Mouse (Mus musculus): ENCODE measurements around the gene Zfp239. TPM values are rescaled to one million over a fixed set of nuclear protein-coding genes. Genes with fewer than 3 reads are reported as not detected.

Gene Zfp239
- polyA plus RNA-seq, 1 experiment: 19.8 TPM

- 22% methylated on average over 3 of the region's 3 CpGs for WGBS
- peak overlapping the region; percentile 80 for H3K4me3 ChIP-seq (replicated peaks; ENCODE audit: insufficient read depth, low read depth, low read length)
- peak in 1 of 2 experiments; percentile 26 for DNase-seq
- no peaks in the 10 kb centered on the region for H3K27me3 ChIP-seq (ENCODE audit: control insufficient read depth, insufficient read depth, low read length)
- H3K4me1 ChIP-seq (ENCODE audit: control insufficient read depth, insufficient read depth, low read length): no peaks in the 10 kb centered on the region; the same call in 1 of the 2 replicates
- TF ChIP-seq POLR2A (IDR thresholded peaks at IDR 0.05; ENCODE audit: borderline replicate concordance, insufficient read depth, low read length) (no peak), CTCF (IDR thresholded peaks at IDR 0.05; ENCODE audit: borderline replicate concordance, insufficient read depth, low read depth, low read length) (no peak)
- H3K27ac ChIP-seq (ENCODE audit: insufficient read depth, low read length): no peak overlapping the region; the same call in 1 of the 2 replicates
Measured at GRCm38 (mm10) chr6:117880394-117880838, 18.5 kb downstream of the Zfp239 start.

- Histone ChIP-seq H3K27ac (ENCODE audit: insufficient read depth, low read length) (no peak overlapping the region), H3K27me3 (ENCODE audit: control insufficient read depth, insufficient read depth, low read length) (no peaks in the 10 kb centered on the region), H3K4me3 (replicated peaks; ENCODE audit: insufficient read depth, low read depth, low read length) (no peak overlapping the region), H3K4me1 (ENCODE audit: control insufficient read depth, insufficient read depth, low read length) (no peaks in the 10 kb centered on the region; the same call in 1 of the 2 replicates)
- TF ChIP-seq CTCF (IDR thresholded peaks at IDR 0.05; ENCODE audit: borderline replicate concordance, insufficient read depth, low read depth, low read length) (no peak), POLR2A (IDR thresholded peaks at IDR 0.05; ENCODE audit: borderline replicate concordance, insufficient read depth, low read length) (no peak)
- 62% methylated on average over 7 of the region's 7 CpGs for WGBS
- DNase-seq: no peak
Measured at GRCm38 (mm10) chr6:117881229-117881628, 19.3 kb downstream of the Zfp239 start.

- H3K27ac ChIP-seq (ENCODE audit: insufficient read depth, low read length): no peak overlapping the region
- no peak for DNase-seq
- WGBS: 77% methylated on average over 7 of the region's 7 CpGs
- no peaks in the 10 kb centered on the region; the same call in 1 of the 2 replicates for H3K4me1 ChIP-seq (ENCODE audit: control insufficient read depth, insufficient read depth, low read length)
- TF ChIP-seq CTCF (IDR thresholded peaks at IDR 0.05; ENCODE audit: borderline replicate concordance, insufficient read depth, low read depth, low read length) (no peak), POLR2A (IDR thresholded peaks at IDR 0.05; ENCODE audit: borderline replicate concordance, insufficient read depth, low read length) (no peak)
- no peak overlapping the region for H3K4me3 ChIP-seq (replicated peaks; ENCODE audit: insufficient read depth, low read depth, low read length)
- no peaks in the 10 kb centered on the region for H3K27me3 ChIP-seq (ENCODE audit: control insufficient read depth, insufficient read depth, low read length)
Measured at GRCm38 (mm10) chr6:117881997-117882396, 20.1 kb downstream of the Zfp239 start.

- H3K27ac ChIP-seq (ENCODE audit: insufficient read depth, low read length): no peak overlapping the region
- WGBS: 91% methylated on average over 2 of the region's 2 CpGs
- no peak for TF ChIP-seq CTCF (IDR thresholded peaks at IDR 0.05; ENCODE audit: borderline replicate concordance, insufficient read depth, low read depth, low read length)
- TF ChIP-seq POLR2A (IDR thresholded peaks at IDR 0.05; ENCODE audit: borderline replicate concordance, insufficient read depth, low read length): no peak
- no peaks in the 10 kb centered on the region; the same call in 1 of the 2 replicates for H3K27me3 ChIP-seq (ENCODE audit: control insufficient read depth, insufficient read depth, low read length)
- H3K4me3 ChIP-seq (replicated peaks; ENCODE audit: insufficient read depth, low read depth, low read length): no peak overlapping the region
- no peaks in the 10 kb centered on the region for H3K4me1 ChIP-seq (ENCODE audit: control insufficient read depth, insufficient read depth, low read length)
- DNase-seq: no peak
Measured at GRCm38 (mm10) chr6:117885943-117886342, 24.0 kb downstream of the Zfp239 start.

- TF ChIP-seq CTCF (IDR thresholded peaks at IDR 0.05; ENCODE audit: borderline replicate concordance, insufficient read depth, low read depth, low read length) (no peak), POLR2A (IDR thresholded peaks at IDR 0.05; ENCODE audit: borderline replicate concordance, insufficient read depth, low read length) (no peak)
- 50% methylated on average over 1 of the region's 1 CpGs for WGBS
- Histone ChIP-seq H3K4me3 (replicated peaks; ENCODE audit: insufficient read depth, low read depth, low read length) (no peak overlapping the region), H3K27me3 (ENCODE audit: control insufficient read depth, insufficient read depth, low read length) (no peaks in the 10 kb centered on the region; the same call in 1 of the 2 replicates), H3K27ac (ENCODE audit: insufficient read depth, low read length) (no peak overlapping the region), H3K4me1 (ENCODE audit: control insufficient read depth, insufficient read depth, low read length) (no peaks in the 10 kb centered on the region)
- no peak for DNase-seq
Measured at GRCm38 (mm10) chr6:117888032-117888431, 26.1 kb downstream of the Zfp239 start.

GRCm38 (mm10) chr6:117888642-117889096, 26.8 kb downstream of the Zfp239 start:
- no peak overlapping the region for H3K27ac ChIP-seq (ENCODE audit: insufficient read depth, low read length)
- TF ChIP-seq CTCF (IDR thresholded peaks at IDR 0.05; ENCODE audit: borderline replicate concordance, insufficient read depth, low read depth, low read length) (no peak), POLR2A (IDR thresholded peaks at IDR 0.05; ENCODE audit: borderline replicate concordance, insufficient read depth, low read length) (no peak)
- DNase-seq: no peak
- H3K4me3 ChIP-seq (replicated peaks; ENCODE audit: insufficient read depth, low read depth, low read length): no peak overlapping the region
- no peaks in the 10 kb centered on the region for H3K4me1 ChIP-seq (ENCODE audit: control insufficient read depth, insufficient read depth, low read length)
- WGBS: 64% methylated on average over 2 of the region's 2 CpGs
- no peaks in the 10 kb centered on the region; the same call in 1 of the 2 replicates for H3K27me3 ChIP-seq (ENCODE audit: control insufficient read depth, insufficient read depth, low read length)

- no peak for DNase-seq
- TF ChIP-seq CTCF (IDR thresholded peaks at IDR 0.05; ENCODE audit: borderline replicate concordance, insufficient read depth, low read depth, low read length): no peak
- TF ChIP-seq POLR2A (IDR thresholded peaks at IDR 0.05; ENCODE audit: borderline replicate concordance, insufficient read depth, low read length): no peak
- no peak overlapping the region for H3K27ac ChIP-seq (ENCODE audit: insufficient read depth, low read length)
- no peaks in the 10 kb centered on the region for H3K4me1 ChIP-seq (ENCODE audit: control insufficient read depth, insufficient read depth, low read length)
- H3K4me3 ChIP-seq (replicated peaks; ENCODE audit: insufficient read depth, low read depth, low read length): no peak overlapping the region
- WGBS: 85% methylated on average over 6 of the region's 6 CpGs
- no peaks in the 10 kb centered on the region; the same call in 1 of the 2 replicates for H3K27me3 ChIP-seq (ENCODE audit: control insufficient read depth, insufficient read depth, low read length)
Measured at GRCm38 (mm10) chr6:117890257-117890656, 28.4 kb downstream of the Zfp239 start.

- TF ChIP-seq CTCF (IDR thresholded peaks at IDR 0.05; ENCODE audit: borderline replicate concordance, insufficient read depth, low read depth, low read length) (no peak), POLR2A (IDR thresholded peaks at IDR 0.05; ENCODE audit: borderline replicate concordance, insufficient read depth, low read length) (no peak)
- 56% methylated on average over 14 of the region's 14 CpGs for WGBS
- no peak for DNase-seq
Measured at GRCm38 (mm10) chr6:117891369-117892160, 29.7 kb downstream of the Zfp239 start.

More at GRCm38 (mm10) chr6:117891369-117892160, 29.7 kb downstream of the Zfp239 start:
- no peaks in the 10 kb centered on the region; the same call in 1 of the 2 replicates for H3K27me3 ChIP-seq (ENCODE audit: control insufficient read depth, insufficient read depth, low read length)
- no peaks in the 10 kb centered on the region for H3K4me1 ChIP-seq (ENCODE audit: control insufficient read depth, insufficient read depth, low read length)
- H3K27ac ChIP-seq (ENCODE audit: insufficient read depth, low read length): no peak overlapping the region
- H3K4me3 ChIP-seq (replicated peaks; ENCODE audit: insufficient read depth, low read depth, low read length): no peak overlapping the region

All from cerebellum, adult 2 months (tissue).